In the genomic region with DNA sequence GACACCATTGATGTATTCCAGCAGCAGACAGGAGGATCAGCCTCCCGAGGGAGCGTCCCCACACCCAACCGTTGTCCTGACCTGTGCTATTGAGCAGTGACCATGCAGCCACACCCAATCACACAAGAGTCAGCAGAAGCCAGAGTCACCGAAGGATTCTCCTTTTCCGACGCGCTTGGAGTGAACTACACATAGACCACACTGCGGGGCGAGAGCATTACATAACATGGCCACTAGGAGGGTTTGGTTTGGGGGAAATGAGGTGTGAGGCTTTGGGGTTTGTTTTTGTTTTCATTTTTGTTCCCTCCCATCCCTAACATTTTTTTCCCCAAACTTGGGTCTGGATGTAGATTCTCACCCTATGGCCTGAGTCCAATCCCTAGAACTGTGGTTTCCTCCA, we compare ENCODE assay signal across 30 mouse cellular contexts. TPM values are rescaled to one million over a fixed set of nuclear protein-coding genes. Genes with fewer than 3 reads are reported as not detected.
DNase-seq lines count a peak whose midpoint lies in the region; ATAC-seq and TF ChIP-seq lines count a peak whose summit lies in the region.
"Had no signal": no experiment of that assay in that cellular context is flagged by ENCODE, and none has a peak within 500 bp of the region (broad histone marks: within the 10 kb centered on the region; RNA-seq: fewer than 3 reads in every experiment).

No protein-coding gene starts in this region.

- no peak overlapping the region for H3K4me2 ChIP-seq in hindbrain, postnatal 0 days (ENCODE audit: low read depth, low read length)
- no peak overlapping the region for H3K4me2 ChIP-seq in hindbrain, embryonic 14.5 days (replicated peaks)
- no peak overlapping the region for H3K4me2 ChIP-seq in liver, embryonic 15.5 days
- H3K4me2 ChIP-seq: embryonic facial prominence, embryonic 13.5 days; forebrain, embryonic 12.5 days; heart, embryonic 13.5 days; hindbrain, embryonic 12.5 days; limb, embryonic 15.5 days; neural tube, embryonic 12.5 days had no signal

- no peak for DNase-seq in hindbrain, postnatal 0 days (ENCODE audit: low spot score)
- DNase-seq in hindbrain, embryonic 14.5 days (ENCODE audit: low spot score), result no peak
- DNase-seq in liver (no peak), ZHBTc4 (ENCODE audit: low read depth, low spot score) (peak; percentile 66)
- no peak for DNase-seq in T-cell, adult 2 months (ENCODE audit: low spot score)
- no peak for DNase-seq in natural killer cell, adult 2 months (ENCODE audit: low spot score in 2 of 2)
- DNase-seq: adrenal gland, postnatal 14 days; cerebellum, adult 8-10 months; cerebellum, postnatal 36 days; embryo, embryonic 11 days; gastrocnemius, postnatal 10 days; heart, adult 11 months; heart, postnatal 14 days; kidney, postnatal 4 days; layer of hippocampus, adult 9-11 months; left cerebral cortex, postnatal 4 days; lung, postnatal 10 days; midbrain, embryonic 14.5 days; right cerebral cortex, postnatal 14 days had no signal

- peaks cover 48% of the 10 kb centered on the region for H3K36me3 ChIP-seq in hindbrain, postnatal 0 days (ENCODE audit: insufficient read depth, low read length)
- H3K36me3 ChIP-seq in hindbrain, embryonic 14.5 days (replicated peaks; ENCODE audit: control insufficient read depth, insufficient read depth), result peaks cover 78% of the 10 kb centered on the region
- peaks cover 70% of the 10 kb centered on the region for H3K36me3 ChIP-seq in liver, embryonic 15.5 days (replicated peaks)

- H3K4me1 ChIP-seq in hindbrain, postnatal 0 days (ENCODE audit: insufficient read depth, low read length), result no peaks in the 10 kb centered on the region
- no peaks in the 10 kb centered on the region for H3K4me1 ChIP-seq in hindbrain, embryonic 14.5 days (replicated peaks; ENCODE audit: control insufficient read depth, insufficient read depth, low read length)
- peaks cover 24% of the 10 kb centered on the region for H3K4me1 ChIP-seq in liver, embryonic 15.5 days (replicated peaks)
- H3K4me1 ChIP-seq: embryonic facial prominence, embryonic 13.5 days; forebrain, embryonic 12.5 days; hindbrain, embryonic 12.5 days; limb, embryonic 15.5 days; neural tube, embryonic 12.5 days had no signal

- H3K4me3 ChIP-seq in hindbrain, postnatal 0 days (ENCODE audit: low read length), result no peak overlapping the region
- H3K4me3 ChIP-seq in hindbrain, embryonic 14.5 days (replicated peaks; ENCODE audit: low read length), result no peak overlapping the region
- H3K4me3 ChIP-seq in liver, embryonic 15.5 days (replicated peaks), result no peak overlapping the region
- H3K4me3 ChIP-seq: embryonic facial prominence, embryonic 13.5 days; erythroblast, embryonic 14.5 days; forebrain, embryonic 12.5 days; heart, embryonic 13.5 days; hindbrain, embryonic 12.5 days; limb, embryonic 15.5 days; megakaryocyte, embryonic 14.5 days; neural tube, embryonic 12.5 days had no signal

- peak; percentile 29; the same call in 1 of the 2 replicates for TF ChIP-seq CTCF in hindbrain, postnatal 0 days (IDR thresholded peaks at IDR 0.05; ENCODE audit: low read depth)

- no peak overlapping the region for H3K9ac ChIP-seq in hindbrain, postnatal 0 days (replicated peaks; ENCODE audit: low read length)
- H3K9ac ChIP-seq in hindbrain, embryonic 14.5 days, result no peak overlapping the region
- H3K9ac ChIP-seq in liver, embryonic 15.5 days, result no peak overlapping the region
- H3K9ac ChIP-seq: embryonic facial prominence, embryonic 13.5 days; forebrain, embryonic 12.5 days; heart, embryonic 13.5 days; hindbrain, embryonic 12.5 days; limb, embryonic 15.5 days; neural tube, embryonic 12.5 days had no signal

- H3K27me3 ChIP-seq in hindbrain, postnatal 0 days (ENCODE audit: insufficient read depth, low read length), result no peaks in the 10 kb centered on the region
- no peaks in the 10 kb centered on the region for H3K27me3 ChIP-seq in hindbrain, embryonic 14.5 days (ENCODE audit: control insufficient read depth, insufficient read depth, low read length)
- no peaks in the 10 kb centered on the region for H3K27me3 ChIP-seq in liver, embryonic 15.5 days
- H3K27me3 ChIP-seq: embryonic facial prominence, embryonic 13.5 days; forebrain, embryonic 12.5 days; heart, embryonic 13.5 days; hindbrain, embryonic 12.5 days; limb, embryonic 15.5 days; megakaryocyte, embryonic 14.5 days; neural tube, embryonic 12.5 days had no signal

- H3K9me3 ChIP-seq in hindbrain, postnatal 0 days (ENCODE audit: low read length), result no peaks in the 10 kb centered on the region
- H3K9me3 ChIP-seq in hindbrain, embryonic 14.5 days (ENCODE audit: control insufficient read depth, low read length), result no peaks in the 10 kb centered on the region
- no peaks in the 10 kb centered on the region for H3K9me3 ChIP-seq in liver, embryonic 15.5 days (replicated peaks)
- H3K9me3 ChIP-seq: embryonic facial prominence, embryonic 13.5 days; forebrain, embryonic 12.5 days; heart, embryonic 13.5 days; hindbrain, embryonic 12.5 days; limb, embryonic 15.5 days; megakaryocyte, embryonic 14.5 days; neural tube, embryonic 12.5 days had no signal

- WGBS in hindbrain, postnatal 0 days, result 92% methylated on average over 9 of the region's 9 CpGs
- 96% methylated on average over 9 of the region's 9 CpGs for WGBS in hindbrain, embryonic 14.5 days
- 85% methylated on average over 9 of the region's 9 CpGs for WGBS in liver, embryonic 15.5 days (ENCODE audit: insufficient replicate concordance)

- no peak overlapping the region for H3K27ac ChIP-seq in hindbrain, postnatal 0 days
- no peak overlapping the region for H3K27ac ChIP-seq in hindbrain, embryonic 14.5 days
- H3K27ac ChIP-seq in liver, embryonic 15.5 days (replicated peaks), result peak overlapping the region; percentile 65
- H3K27ac ChIP-seq: embryonic facial prominence, embryonic 13.5 days; forebrain, embryonic 12.5 days; heart, embryonic 13.5 days; hindbrain, embryonic 12.5 days; limb, embryonic 15.5 days; neural tube, embryonic 12.5 days; stomach, postnatal 0 days had no signal

- ATAC-seq in hindbrain, postnatal 0 days, result no peak
- no peak for ATAC-seq in hindbrain, embryonic 14.5 days (ENCODE audit: low FRiP score)
- ATAC-seq in liver, embryonic 15.5 days (ENCODE audit: insufficient read depth), result no peak
- ATAC-seq: inflammation-experienced regulatory T-cells, adult 6 months had no signal

RNA-seq across cellular contexts. Expression of gene Ube2g2, which starts 5.9 kb away (rescaled TPM):
- total RNA-seq in hindbrain, postnatal 0 days (2014; rRNA removed), result 45.1 and 48.3 TPM in 2 replicates
- 65.8 and 73.8 TPM in 2 replicates for polyA plus RNA-seq in hindbrain, postnatal 0 days (2015; fragmentation: Nextera tagmentation; extraction: Ambion mirVana)
- polyA plus RNA-seq in hindbrain, embryonic 14.5 days (2014; fragmentation: Nextera tagmentation; extraction: Ambion mirVana), result 54.1 and 54.7 TPM in 2 replicates
- polyA plus RNA-seq in liver, embryonic 15.5 days (2015; fragmentation: Nextera tagmentation; extraction: Ambion mirVana), result 47.0 and 58.0 TPM in 2 replicates

RNA-seq across cellular contexts. Expression of gene Gm49325, which starts 10.2 kb away (rescaled TPM):
- 4.0 TPM in 1 of 2 replicates, not detected in the other for total RNA-seq in hindbrain, postnatal 0 days (2014; rRNA removed)
- polyA plus RNA-seq in hindbrain, postnatal 0 days (2015; fragmentation: Nextera tagmentation; extraction: Ambion mirVana), result 11.1 and 12.8 TPM in 2 replicates
- polyA plus RNA-seq in hindbrain, embryonic 14.5 days (2014; fragmentation: Nextera tagmentation; extraction: Ambion mirVana), result 3.8 and 5.1 TPM in 2 replicates
- polyA plus RNA-seq in liver, embryonic 15.5 days (2015; fragmentation: Nextera tagmentation; extraction: Ambion mirVana), result 0.82 TPM in 1 of 2 replicates, not detected in the other
- polyA plus RNA-seq: erythroblast, embryonic 14.5 days; heart, embryonic 13.5 days had no signal

RNA-seq across cellular contexts. Expression of gene Sumo3, which starts 10.3 kb away (rescaled TPM):
- 217 and 218 TPM in 2 replicates for total RNA-seq in hindbrain, postnatal 0 days (2014; rRNA removed)
- 330 and 348 TPM in 2 replicates for polyA plus RNA-seq in hindbrain, postnatal 0 days (2015; fragmentation: Nextera tagmentation; extraction: Ambion mirVana)
- polyA plus RNA-seq in hindbrain, embryonic 14.5 days (2014; fragmentation: Nextera tagmentation; extraction: Ambion mirVana), result 235 and 260 TPM in 2 replicates
- polyA plus RNA-seq in liver, embryonic 15.5 days (2015; fragmentation: Nextera tagmentation; extraction: Ambion mirVana), result 91.2 and 93.4 TPM in 2 replicates

RNA-seq across cellular contexts. Expression of gene Pttg1ip, which starts 34.6 kb away (rescaled TPM):
- total RNA-seq in hindbrain, postnatal 0 days (2014; rRNA removed), result 85.9 and 94.0 TPM in 2 replicates
- polyA plus RNA-seq in hindbrain, postnatal 0 days (2015; fragmentation: Nextera tagmentation; extraction: Ambion mirVana), result 87.3 and 87.5 TPM in 2 replicates
- 79.9 and 80.2 TPM in 2 replicates for polyA plus RNA-seq in hindbrain, embryonic 14.5 days (2014; fragmentation: Nextera tagmentation; extraction: Ambion mirVana)
- 79.6 and 89.2 TPM in 2 replicates for polyA plus RNA-seq in liver, embryonic 15.5 days (2015; fragmentation: Nextera tagmentation; extraction: Ambion mirVana)
